Mouse (Mus musculus): ENCODE measurements around the gene Gstp3.

DNA sequence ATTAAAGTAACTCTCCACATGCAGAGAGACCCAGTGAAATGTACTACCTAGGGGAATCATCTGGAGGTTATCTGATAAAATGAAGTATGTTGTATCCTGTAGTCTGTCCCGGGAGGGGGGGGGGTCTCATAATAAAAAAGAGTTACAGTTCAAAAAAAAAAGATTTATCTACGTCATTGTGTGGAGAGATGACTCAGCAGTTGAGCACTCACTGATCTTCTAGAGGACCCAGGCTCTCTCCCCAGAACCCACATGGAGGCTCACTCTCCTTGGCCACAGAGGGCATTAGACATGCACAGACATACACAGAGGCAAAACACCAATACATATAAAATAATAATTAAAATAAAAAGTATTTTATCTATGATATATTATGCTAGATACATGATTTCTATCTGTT is 32.0 kb upstream of the Gstp3 start:
- TF ChIP-seq POLR2A (IDR thresholded peaks at IDR 0.05; ENCODE audit: borderline replicate concordance, control insufficient read depth, low read depth, low read length) (no peak), CTCF (IDR thresholded peaks at IDR 0.05; ENCODE audit: control insufficient read depth, insufficient read depth, low read length) (no peak)
